Mouse (Mus musculus) ES-E14 (cell line): ENCODE measurements around the gene Miga2.

Experiments used
- MAFK ChIP-seq: IDR thresholded peaks from 2 replicates; pipeline ENCODE4 v1.6.1; 2014; ENCODE audit warnings: mild to moderate bottlenecking, low read depth, low read length, inconsistent platforms; ENCODE audit not compliant: insufficient read depth
- ZC3H11A ChIP-seq: IDR thresholded peaks from 2 replicates; pipeline ENCODE4 v1.6.1; 2012; ENCODE audit warnings: low read depth, mild to moderate bottlenecking, inconsistent platforms, low read length, borderline replicate concordance

- TF ChIP-seq MAFK: no peak
- no peak for TF ChIP-seq ZC3H11A
These were observed 22.0 kb upstream of the Miga2 start for GRCm38 (mm10) chr2:30342061-30342460.
